Mouse (Mus musculus): ENCODE data around the gene Phf14. TPM values are rescaled to one million over a fixed set of nuclear protein-coding genes. Genes with fewer than 3 reads are reported as not detected.

Gene Phf14
- polyA plus RNA-seq, 1 experiment from 2014 or later, result 39.0 TPM

GRCm38 (mm10) chr6:12084721-12085120 lies 177.1 kb downstream of the Phf14 start:
- H3K9me3 ChIP-seq (replicated peaks; ENCODE audit: control insufficient read depth, low read length), result no peaks in the 10 kb centered on the region
- H3K9ac ChIP-seq (ENCODE audit: low read length), result no peak overlapping the region
- no peak overlapping the region for H3K4me2 ChIP-seq (ENCODE audit: low read depth, low read length)
- H3K27ac ChIP-seq (ENCODE audit: low read length), result no peak overlapping the region
- ATAC-seq (replicated peaks; ENCODE audit: extremely low read depth, insufficient read depth, low FRiP score), result no peak
- H3K4me3 ChIP-seq (ENCODE audit: low read length), result no peak overlapping the region
- H3K4me1 ChIP-seq (ENCODE audit: control insufficient read depth, insufficient read depth, low read length), result no peaks in the 10 kb centered on the region
- peaks cover 3% of the 10 kb centered on the region; the same call in 1 of the 2 replicates for H3K36me3 ChIP-seq (ENCODE audit: control insufficient read depth, insufficient read depth)
- WGBS, result 81% methylated on average over 5 of the region's 5 CpGs
- no peaks in the 10 kb centered on the region for H3K27me3 ChIP-seq (ENCODE audit: control insufficient read depth, insufficient read depth, low read length)

GRCm38 (mm10) chr6:12089439-12089992 lies 181.9 kb downstream of the Phf14 start:
- Histone ChIP-seq H3K4me2 (ENCODE audit: low read depth, low read length) (no peak overlapping the region), H3K4me3 (ENCODE audit: low read length) (no peak overlapping the region), H3K9me3 (replicated peaks; ENCODE audit: control insufficient read depth, low read length) (no peaks in the 10 kb centered on the region), H3K36me3 (ENCODE audit: control insufficient read depth, insufficient read depth) (no peaks in the 10 kb centered on the region), H3K27ac (ENCODE audit: low read length) (no peak overlapping the region), H3K4me1 (ENCODE audit: control insufficient read depth, insufficient read depth, low read length) (no peaks in the 10 kb centered on the region), H3K9ac (ENCODE audit: low read length) (no peak overlapping the region), H3K27me3 (ENCODE audit: control insufficient read depth, insufficient read depth, low read length) (no peaks in the 10 kb centered on the region)
- 77% methylated on average over 3 of the region's 3 CpGs for WGBS
- ATAC-seq (replicated peaks; ENCODE audit: extremely low read depth, insufficient read depth, low FRiP score), result no peak

GRCm38 (mm10) chr6:12095716-12096115 lies 188.1 kb downstream of the Phf14 start:
- Histone ChIP-seq H3K36me3 (ENCODE audit: control insufficient read depth, insufficient read depth) (no peaks in the 10 kb centered on the region), H3K27me3 (ENCODE audit: control insufficient read depth, insufficient read depth, low read length) (no peaks in the 10 kb centered on the region), H3K4me2 (ENCODE audit: low read depth, low read length) (no peak overlapping the region), H3K27ac (ENCODE audit: low read length) (no peak overlapping the region), H3K4me1 (ENCODE audit: control insufficient read depth, insufficient read depth, low read length) (no peaks in the 10 kb centered on the region), H3K9me3 (replicated peaks; ENCODE audit: control insufficient read depth, low read length) (no peaks in the 10 kb centered on the region), H3K4me3 (ENCODE audit: low read length) (no peak overlapping the region), H3K9ac (ENCODE audit: low read length) (no peak overlapping the region)
- WGBS, result 66% methylated on average over 1 of the region's 1 CpGs
- ATAC-seq (replicated peaks; ENCODE audit: extremely low read depth, insufficient read depth, low FRiP score), result no peak

- Histone ChIP-seq H3K9ac (ENCODE audit: low read length) (no peak overlapping the region), H3K4me2 (ENCODE audit: low read depth, low read length) (peak overlapping the region; percentile 39; the same call in 1 of the 2 replicates), H3K27me3 (ENCODE audit: control insufficient read depth, insufficient read depth, low read length) (no peaks in the 10 kb centered on the region), H3K9me3 (replicated peaks; ENCODE audit: control insufficient read depth, low read length) (no peaks in the 10 kb centered on the region), H3K4me1 (ENCODE audit: control insufficient read depth, insufficient read depth, low read length) (no peaks in the 10 kb centered on the region), H3K36me3 (ENCODE audit: control insufficient read depth, insufficient read depth) (no peaks in the 10 kb centered on the region), H3K27ac (ENCODE audit: low read length) (no peak overlapping the region), H3K4me3 (ENCODE audit: low read length) (no peak overlapping the region)
- ATAC-seq (replicated peaks; ENCODE audit: extremely low read depth, insufficient read depth, low FRiP score), result no peak
- WGBS, result 50% methylated on average over 4 of the region's 4 CpGs
Measured at GRCm38 (mm10) chr6:12097125-12097524, 189.5 kb downstream of the Phf14 start.

GRCm38 (mm10) chr6:12105144-12105543 lies 197.5 kb downstream of the Phf14 start:
- Histone ChIP-seq H3K4me1 (ENCODE audit: control insufficient read depth, insufficient read depth, low read length) (no peaks in the 10 kb centered on the region), H3K4me3 (ENCODE audit: low read length) (no peak overlapping the region), H3K27me3 (ENCODE audit: control insufficient read depth, insufficient read depth, low read length) (no peaks in the 10 kb centered on the region), H3K9ac (ENCODE audit: low read length) (no peak overlapping the region), H3K9me3 (replicated peaks; ENCODE audit: control insufficient read depth, low read length) (no peaks in the 10 kb centered on the region), H3K27ac (ENCODE audit: low read length) (no peak overlapping the region), H3K4me2 (ENCODE audit: low read depth, low read length) (no peak overlapping the region), H3K36me3 (ENCODE audit: control insufficient read depth, insufficient read depth) (no peaks in the 10 kb centered on the region)
- 27% methylated on average over 4 of the region's 4 CpGs for WGBS
- no peak for ATAC-seq (replicated peaks; ENCODE audit: extremely low read depth, insufficient read depth, low FRiP score)

- 51% methylated on average over 10 of the region's 10 CpGs for WGBS
- no peak overlapping the region for H3K27ac ChIP-seq (ENCODE audit: low read length)
- H3K9ac ChIP-seq (ENCODE audit: low read length), result no peak overlapping the region
- no peaks in the 10 kb centered on the region for H3K36me3 ChIP-seq (ENCODE audit: control insufficient read depth, insufficient read depth)
- peak overlapping the region; percentile 32 for H3K4me2 ChIP-seq (ENCODE audit: low read depth, low read length)
- H3K4me3 ChIP-seq (ENCODE audit: low read length), result no peak overlapping the region
- no peaks in the 10 kb centered on the region for H3K9me3 ChIP-seq (replicated peaks; ENCODE audit: control insufficient read depth, low read length)
- ATAC-seq (replicated peaks; ENCODE audit: extremely low read depth, insufficient read depth, low FRiP score), result no peak
- H3K27me3 ChIP-seq (ENCODE audit: control insufficient read depth, insufficient read depth, low read length), result no peaks in the 10 kb centered on the region
- no peaks in the 10 kb centered on the region for H3K4me1 ChIP-seq (ENCODE audit: control insufficient read depth, insufficient read depth, low read length)
Measured at GRCm38 (mm10) chr6:12107326-12107725, 199.7 kb downstream of the Phf14 start.

- Histone ChIP-seq H3K4me2 (ENCODE audit: low read depth, low read length) (peak overlapping the region; percentile 32), H3K27me3 (ENCODE audit: control insufficient read depth, insufficient read depth, low read length) (no peaks in the 10 kb centered on the region), H3K4me1 (ENCODE audit: control insufficient read depth, insufficient read depth, low read length) (no peaks in the 10 kb centered on the region), H3K9me3 (replicated peaks; ENCODE audit: control insufficient read depth, low read length) (no peaks in the 10 kb centered on the region), H3K36me3 (ENCODE audit: control insufficient read depth, insufficient read depth) (no peaks in the 10 kb centered on the region), H3K27ac (ENCODE audit: low read length) (no peak overlapping the region), H3K9ac (ENCODE audit: low read length) (no peak overlapping the region), H3K4me3 (ENCODE audit: low read length) (no peak overlapping the region)
- WGBS, result 24% methylated on average over 8 of the region's 8 CpGs
- ATAC-seq (replicated peaks; ENCODE audit: extremely low read depth, insufficient read depth, low FRiP score), result no peak
Measured at GRCm38 (mm10) chr6:12107786-12108185, 200.2 kb downstream of the Phf14 start.

GRCm38 (mm10) chr6:12116926-12117818 lies 209.6 kb downstream of the Phf14 start:
- Histone ChIP-seq H3K9me3 (replicated peaks; ENCODE audit: control insufficient read depth, low read length) (no peaks in the 10 kb centered on the region), H3K4me2 (ENCODE audit: low read depth, low read length) (no peak overlapping the region), H3K4me3 (ENCODE audit: low read length) (no peak overlapping the region), H3K9ac (ENCODE audit: low read length) (no peak overlapping the region), H3K27ac (ENCODE audit: low read length) (no peak overlapping the region), H3K27me3 (ENCODE audit: control insufficient read depth, insufficient read depth, low read length) (no peaks in the 10 kb centered on the region), H3K36me3 (ENCODE audit: control insufficient read depth, insufficient read depth) (no peaks in the 10 kb centered on the region), H3K4me1 (ENCODE audit: control insufficient read depth, insufficient read depth, low read length) (peaks cover 3% of the 10 kb centered on the region; the same call in 1 of the 2 replicates)
- WGBS, result 48% methylated on average over 11 of the region's 11 CpGs
- ATAC-seq (replicated peaks; ENCODE audit: extremely low read depth, insufficient read depth, low FRiP score), result no peak

- Histone ChIP-seq H3K27ac (ENCODE audit: low read length) (no peak overlapping the region), H3K9ac (ENCODE audit: low read length) (no peak overlapping the region), H3K4me2 (ENCODE audit: low read depth, low read length) (no peak overlapping the region), H3K4me1 (ENCODE audit: control insufficient read depth, insufficient read depth, low read length) (peaks cover 3% of the 10 kb centered on the region; the same call in 1 of the 2 replicates), H3K4me3 (ENCODE audit: low read length) (no peak overlapping the region), H3K36me3 (ENCODE audit: control insufficient read depth, insufficient read depth) (no peaks in the 10 kb centered on the region), H3K9me3 (replicated peaks; ENCODE audit: control insufficient read depth, low read length) (no peaks in the 10 kb centered on the region), H3K27me3 (ENCODE audit: control insufficient read depth, insufficient read depth, low read length) (no peaks in the 10 kb centered on the region)
- no peak for ATAC-seq (replicated peaks; ENCODE audit: extremely low read depth, insufficient read depth, low FRiP score)
- WGBS, result 63% methylated on average over 9 of the region's 9 CpGs
Measured at GRCm38 (mm10) chr6:12117819-12118570, 210.4 kb downstream of the Phf14 start.

Measured in heart, embryonic 16.5 days (tissue).